Mouse (Mus musculus) hindbrain, embryonic 12.5 days (tissue): ENCODE measurements around the gene Creb3. TPM values are rescaled to one million over a fixed set of nuclear protein-coding genes. Genes with fewer than 3 reads are reported as not detected.

Source experiments
- polyA plus RNA-seq: library from polyadenylated mRNA; unstranded; fragments of >200 nt; fragmentation: Nextera tagmentation; extraction: Ambion mirVana; gene quantifications from 2 replicates; pipeline ENCODE4 v1.2.1, GENCODE M21; 2016

The Creb3 gene
- polyA plus RNA-seq, 1 experiment from 2014 or later = 60.2 TPM

Other genes starting within 250 kb of the Creb3 start
- 55.0 and 68.9 TPM in 2 replicates for gene Rusc2, start 180.4 kb upstream of the Creb3 start, polyA plus RNA-seq
- 1.3 TPM in 1 of 2 replicates, not detected in the other for gene Fam166b, start 133.2 kb upstream of the Creb3 start, polyA plus RNA-seq
- 15.7 and 16.2 TPM in 2 replicates for gene Tesk1, start 120.4 kb upstream of the Creb3 start, polyA plus RNA-seq
- gene Cd72, start 107.7 kb upstream of the Creb3 start, polyA plus RNA-seq = 2.0 and 3.8 TPM in 2 replicates
- gene Sit1, start 78.6 kb upstream of the Creb3 start, polyA plus RNA-seq = not detected in 2 replicates
- gene Ccdc107, start 69.4 kb upstream of the Creb3 start, polyA plus RNA-seq = 50.8 and 51.4 TPM in 2 replicates
- 22.6 and 26.8 TPM in 2 replicates for gene Arhgef39, start 62.6 kb upstream of the Creb3 start, polyA plus RNA-seq
- 1.3 and 1.5 TPM in 2 replicates for gene Car9, start 55.4 kb upstream of the Creb3 start, polyA plus RNA-seq
- 59.3 and 105 TPM in 2 replicates for gene Tpm2, start 38.6 kb upstream of the Creb3 start, polyA plus RNA-seq
- gene Tln1, start 359 bp downstream of the Creb3 start, polyA plus RNA-seq = 70.5 and 71.7 TPM in 2 replicates
- 40.6 and 43.3 TPM in 2 replicates for gene Rgp1, start 16.4 kb downstream of the Creb3 start, polyA plus RNA-seq
- gene Gba2, start 16.5 kb downstream of the Creb3 start, polyA plus RNA-seq = 46.5 and 48.7 TPM in 2 replicates
- 2.4 and 4.0 TPM in 2 replicates for gene Msmp, start 22.2 kb downstream of the Creb3 start, polyA plus RNA-seq
- gene Npr2, start 69.6 kb downstream of the Creb3 start, polyA plus RNA-seq = 30.7 and 31.8 TPM in 2 replicates
- 7.1 and 7.2 TPM in 2 replicates for gene Spag8, start 91.3 kb downstream of the Creb3 start, polyA plus RNA-seq
- gene Hint2, start 94.1 kb downstream of the Creb3 start, polyA plus RNA-seq = 72.7 and 78.3 TPM in 2 replicates
- 13.7 and 14.4 TPM in 2 replicates for gene Tmem8b, start 106.6 kb downstream of the Creb3 start, polyA plus RNA-seq
- gene Fam221b, start 106.8 kb downstream of the Creb3 start, polyA plus RNA-seq = 3.1 and 3.8 TPM in 2 replicates
- not detected in 2 replicates for gene Olfr70, start 138.5 kb downstream of the Creb3 start, polyA plus RNA-seq
- not detected in 2 replicates for gene Olfr71, start 147.9 kb downstream of the Creb3 start, polyA plus RNA-seq
- 0.21 and 0.28 TPM in 2 replicates for gene Hrct1, start 164.9 kb downstream of the Creb3 start, polyA plus RNA-seq
- 0.05 and 0.13 TPM in 2 replicates for gene Spaar, start 167.7 kb downstream of the Creb3 start, polyA plus RNA-seq
- not detected in 2 replicates for gene Olfr159, start 208.7 kb downstream of the Creb3 start, polyA plus RNA-seq